Mouse (Mus musculus) liver, adult 2 months (tissue): ENCODE results near the gene Tbx15. TPM values are rescaled to one million over a fixed set of nuclear protein-coding genes. Genes with fewer than 3 reads are reported as not detected.

ENCODE experiments used
- DNase-seq: peaks from one replicate; pipeline ENCODE4 v3.0.0-alpha.2; 2011; ENCODE audit warnings: low read depth, low spot score; ENCODE audit errors: extremely low read depth
- H3K27ac ChIP-seq: fragments of 200-500 bp; replicated peaks from 2 replicates; pipeline ENCODE4 v1.5.1; 2012; ENCODE audit warnings: low read depth, mild to moderate bottlenecking, control low read depth, inconsistent platforms, low read length; ENCODE audit not compliant: insufficient read depth
- H3K27me3 ChIP-seq: fragments of 200-500 bp; 2 replicates; pipeline ENCODE4 v1.6.1; 2012; ENCODE audit warnings: mild to moderate bottlenecking, moderate library complexity, low read length, inconsistent platforms; ENCODE audit not compliant: control insufficient read depth, insufficient read depth
- H3K36me3 ChIP-seq: fragments of 200-500 bp; 2 replicates; pipeline ENCODE4 v1.6.1; 2012; ENCODE audit warnings: low read length, inconsistent platforms; ENCODE audit not compliant: control insufficient read depth, insufficient read depth
- H3K4me1 ChIP-seq: fragments of 200-500 bp; 2 replicates; pipeline ENCODE4 v1.6.1; 2011; ENCODE audit warnings: low read length; ENCODE audit not compliant: control insufficient read depth, insufficient read depth
- H3K4me3 ChIP-seq: fragments of 200-500 bp; 2 replicates; pipeline ENCODE4 v1.5.1; 2011; ENCODE audit warnings: low read depth, mild to moderate bottlenecking, control low read depth, low read length, moderate library complexity; ENCODE audit not compliant: insufficient read depth
- H3K79me2 ChIP-seq: fragments of 200-500 bp; 2 replicates; pipeline ENCODE4 v1.6.1; 2012; ENCODE audit warnings: inconsistent platforms, mild to moderate bottlenecking, low read length, moderate library complexity; ENCODE audit not compliant: control insufficient read depth, insufficient read depth
- H3K9ac ChIP-seq: fragments of 200-500 bp; 2 replicates; pipeline ENCODE4 v1.6.1; 2012; ENCODE audit warnings: low read depth, mild to moderate bottlenecking, control low read depth, inconsistent platforms, low read length
- CTCF ChIP-seq: fragments of 200-500 bp; IDR thresholded peaks from 2 replicates; pipeline ENCODE4 v1.5.1; 2011; ENCODE audit warnings: low read depth, low read length, control low read depth
- POLR2A ChIP-seq: fragments of 200-500 bp; IDR thresholded peaks from 2 replicates; pipeline ENCODE4 v1.6.1; 2011; ENCODE audit warnings: low read length, control low read depth; ENCODE audit not compliant: insufficient read depth; ENCODE audit errors: extremely low read depth
- WGBS: fragments of 180-500 bp; shearing (Covaris S2); methylation state at CpG from one replicate; pipeline ENCODE4 v1.1.7; 2018; 5-methylcytosine and 5-hydroxymethylcytosine counted together
- polyA plus RNA-seq: library from polyadenylated mRNA; depleted of rRNA; stranded (reverse); fragments of >200 nt; gene quantifications from 2 replicates; pipeline ENCODE4 v1.2.3, GENCODE M21; 2012
- total RNA-seq: library from RNA; depleted of rRNA; stranded (reverse); fragments of >200 nt; gene quantifications from 2 replicates; pipeline ENCODE4 v1.2.3, GENCODE M21; 2014

Tbx15 gene
- total and polyA plus RNA-seq, 2 experiments: 0.04 to 0.09 TPM

DNA sequence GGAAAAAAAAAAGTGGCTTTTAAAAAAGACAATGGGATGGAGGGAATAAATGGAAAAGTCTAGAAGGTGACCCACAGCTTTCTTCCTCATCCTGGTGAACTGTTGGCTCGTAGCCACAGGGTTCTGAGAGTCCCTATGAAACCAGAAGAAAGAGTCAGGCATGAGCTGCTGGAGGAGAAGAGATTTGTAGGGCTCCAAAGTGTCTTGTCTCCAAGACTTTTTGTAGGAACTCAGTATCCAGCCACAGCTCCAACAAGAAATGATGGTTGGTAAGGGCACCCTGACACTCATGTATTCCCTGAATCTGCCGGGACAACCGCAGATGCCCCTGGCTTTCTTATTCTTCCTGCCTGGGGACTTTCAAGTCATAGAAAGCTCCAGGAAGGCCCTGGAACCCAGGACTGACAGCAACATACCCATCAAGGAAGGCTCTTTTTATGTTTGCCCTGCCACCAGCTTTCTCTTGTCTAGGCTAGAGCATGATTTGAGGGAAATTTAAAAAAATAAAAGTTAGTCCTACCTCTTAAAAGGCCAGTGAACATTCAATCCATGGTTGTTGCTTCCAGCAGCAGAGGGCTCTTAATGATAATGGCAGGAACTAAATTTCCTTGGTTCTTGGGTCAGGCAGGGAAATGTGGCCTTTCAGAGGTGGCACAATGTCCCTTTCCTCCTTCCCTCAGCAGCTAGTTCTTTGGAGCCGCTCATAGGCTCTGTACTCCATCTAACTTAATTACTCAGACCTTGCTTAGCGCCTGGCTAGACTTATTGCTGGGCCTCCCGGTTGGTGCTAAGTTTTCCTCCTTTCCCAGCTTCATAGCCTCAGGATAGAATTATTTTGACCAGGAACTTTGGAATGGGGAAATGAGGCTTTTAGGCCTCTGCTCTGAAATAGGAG is 11.3 kb downstream of the Tbx15 start:
- Histone ChIP-seq H3K27ac (no peak overlapping the region), H3K27me3 (peaks cover 51% of the 10 kb centered on the region), H3K4me1 (0 out of 2 replicates have a peak, but pooled peaks cover 3% of the 10 kb centered on the region), H3K4me3 (no peak overlapping the region), H3K79me2 (no peaks in the 10 kb centered on the region), H3K36me3 (no peaks in the 10 kb centered on the region), H3K9ac (no peak overlapping the region)
- no peak for TF ChIP-seq CTCF
- no peak for TF ChIP-seq POLR2A
- DNase-seq: no peak
- WGBS: 24% methylated on average over 6 of the region's 6 CpGs

DNA sequence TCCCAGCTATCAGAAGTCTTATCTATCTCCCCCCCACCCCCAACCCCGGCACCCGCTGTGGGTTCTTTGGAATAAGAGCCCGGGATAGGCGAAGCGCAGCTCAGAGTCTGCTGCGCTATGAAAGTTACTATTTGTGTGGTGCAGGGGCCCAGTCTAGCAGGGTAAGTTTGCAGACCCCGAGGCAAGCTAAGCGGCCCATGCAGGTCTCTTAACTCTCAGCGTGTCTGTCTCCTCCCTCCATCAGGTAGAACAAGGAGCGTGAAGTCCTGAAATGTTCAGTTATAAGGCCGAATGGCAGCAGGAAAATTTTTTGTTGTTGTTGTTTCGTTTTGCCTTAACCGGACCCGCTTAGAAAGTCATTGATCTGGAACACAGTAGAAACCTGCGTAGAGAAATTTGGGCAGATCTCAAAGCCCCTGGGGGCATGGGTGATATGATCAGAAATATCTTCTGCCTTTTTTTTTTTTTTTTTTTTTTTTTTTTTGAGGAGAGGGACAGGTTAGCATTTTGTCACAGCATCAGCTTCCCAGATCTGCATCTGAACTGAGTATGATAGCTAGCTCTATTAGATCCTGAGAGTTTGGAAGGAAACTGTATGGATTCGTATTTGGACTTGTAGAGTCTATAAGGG is 12.4 kb downstream of the Tbx15 start:
- TF ChIP-seq POLR2A (no peak), CTCF (no peak)
- WGBS: 8% methylated on average over 16 of the region's 16 CpGs
- DNase-seq: no peak

DNA sequence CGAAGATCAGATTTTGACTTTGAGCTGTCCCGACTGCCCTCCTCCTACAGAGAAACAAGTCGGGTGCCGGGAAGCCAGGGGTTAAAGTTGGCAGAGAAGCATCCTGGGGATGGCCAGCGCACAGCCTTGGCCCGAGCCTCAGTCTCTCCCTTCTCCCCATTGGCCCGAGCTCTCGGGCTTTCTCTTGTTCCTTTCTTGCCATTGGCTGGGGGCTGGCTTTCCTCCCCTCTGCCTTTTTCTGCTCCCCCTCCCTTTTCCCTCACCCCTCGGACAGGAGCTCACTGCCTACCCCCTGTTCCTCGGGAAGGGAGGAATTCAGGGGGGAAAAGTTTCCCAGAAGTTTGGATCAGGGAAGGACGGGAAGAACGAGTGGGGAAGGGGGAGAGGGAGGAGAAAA is 12.9 kb downstream of the Tbx15 start:
- TF ChIP-seq POLR2A (no peak), CTCF (no peak)
- H3K27ac ChIP-seq: no peak overlapping the region
- H3K4me3 ChIP-seq: no peak overlapping the region
- no peaks in the 10 kb centered on the region for H3K36me3 ChIP-seq
- no peak for DNase-seq
- H3K9ac ChIP-seq: no peak overlapping the region
- no peaks in the 10 kb centered on the region for H3K79me2 ChIP-seq
- H3K27me3 ChIP-seq: peaks cover 59% of the 10 kb centered on the region
- WGBS: 6% methylated on average over 12 of the region's 12 CpGs
- 0 out of 2 replicates have a peak, but pooled peaks cover 3% of the 10 kb centered on the region for H3K4me1 ChIP-seq

More for the DNA sequence above, 12.4 kb downstream of the Tbx15 start:
- Histone ChIP-seq H3K9ac (no peak overlapping the region), H3K27ac (no peak overlapping the region), H3K4me3 (no peak overlapping the region), H3K79me2 (no peaks in the 10 kb centered on the region), H3K27me3 (peaks cover 57% of the 10 kb centered on the region), H3K4me1 (0 out of 2 replicates have a peak, but pooled peaks cover 3% of the 10 kb centered on the region), H3K36me3 (no peaks in the 10 kb centered on the region)

DNA sequence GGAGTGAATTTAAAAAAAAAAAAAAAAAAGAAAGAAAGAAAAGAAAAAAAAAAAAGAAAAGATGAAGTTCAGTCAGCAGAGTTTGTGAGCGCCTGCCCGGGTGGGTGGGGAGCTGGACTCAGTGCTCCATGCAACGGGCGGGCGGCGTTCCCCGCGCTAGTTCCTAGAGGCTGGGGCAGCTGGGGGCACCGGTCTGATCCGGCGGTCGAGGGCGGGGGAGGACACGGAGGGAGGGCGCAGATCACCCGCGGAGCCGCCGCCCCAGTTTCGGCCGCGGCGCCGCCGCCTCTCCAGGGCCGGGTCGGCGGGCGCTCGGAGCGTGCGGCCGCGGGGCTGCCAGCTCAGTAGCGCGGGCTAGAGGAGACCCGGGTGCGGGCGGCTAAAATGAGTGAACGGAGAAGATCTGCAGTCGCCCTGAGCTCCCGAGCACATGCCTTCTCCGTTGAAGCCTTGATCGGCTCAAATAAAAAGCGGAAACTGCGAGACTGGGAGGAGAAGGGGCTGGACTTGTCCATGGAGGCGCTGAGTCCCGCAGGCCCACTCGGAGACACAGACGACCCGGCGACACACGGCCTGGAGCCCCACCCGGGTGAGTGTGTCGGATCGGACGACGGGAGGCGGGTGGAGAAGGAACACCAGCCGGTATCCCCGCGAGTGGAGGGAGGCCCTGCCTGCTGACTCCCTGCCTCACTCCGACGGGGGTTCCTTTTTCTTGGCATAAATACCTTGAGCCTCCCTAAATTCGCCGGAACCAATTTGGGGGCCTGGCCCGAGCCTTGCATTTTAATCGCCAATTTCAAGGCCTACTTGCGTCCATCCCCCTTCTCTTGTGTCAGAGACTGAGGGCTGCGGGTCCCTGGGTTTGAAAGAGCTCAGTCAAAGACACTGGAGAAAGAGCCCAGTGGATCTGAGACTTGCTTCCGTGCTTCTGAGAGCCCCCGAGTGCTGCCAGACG is 13.6 kb downstream of the Tbx15 start:
- H3K79me2 ChIP-seq: no peaks in the 10 kb centered on the region
- H3K36me3 ChIP-seq: no peaks in the 10 kb centered on the region
- DNase-seq: no peak
- peaks cover 54% of the 10 kb centered on the region for H3K27me3 ChIP-seq
- no peak overlapping the region for H3K9ac ChIP-seq
- WGBS: 2% methylated on average over 73 of the region's 73 CpGs
- H3K4me3 ChIP-seq: peak overlapping the region; percentile 43; the same call in 1 of the 2 replicates
- H3K27ac ChIP-seq: no peak overlapping the region
- 0 out of 2 replicates have a peak, but pooled peaks cover 3% of the 10 kb centered on the region for H3K4me1 ChIP-seq
- TF ChIP-seq CTCF (no peak), POLR2A (no peak)

DNA sequence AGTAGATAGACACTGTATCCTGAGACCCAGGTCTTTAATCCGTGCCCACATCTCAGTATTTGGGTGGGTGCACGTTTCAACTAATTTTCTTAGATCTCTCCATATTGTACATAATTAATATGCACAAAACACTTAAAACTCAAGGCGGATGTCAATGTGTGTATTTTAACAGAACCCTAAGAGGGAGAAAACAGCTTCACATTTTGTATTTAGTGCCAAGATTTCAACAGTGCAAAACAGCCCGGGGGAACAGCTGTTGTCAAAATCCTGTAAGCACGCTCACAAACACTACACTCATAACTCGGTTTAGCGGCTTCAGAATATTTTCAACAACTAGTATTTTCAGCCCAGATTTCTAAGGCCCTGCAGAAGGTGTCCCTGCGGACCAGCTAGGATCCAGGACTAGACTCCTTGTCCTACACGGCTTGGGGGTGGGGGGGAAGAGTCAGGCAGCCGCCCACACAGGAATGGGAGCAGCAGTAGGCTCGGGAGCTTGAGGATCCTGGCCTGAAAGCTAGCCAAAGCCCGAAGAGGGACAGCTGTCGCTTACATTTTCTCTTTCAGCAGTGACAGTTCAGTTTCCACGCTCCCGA is 14.5 kb downstream of the Tbx15 start:
- WGBS: 7% methylated on average over 15 of the region's 15 CpGs
- H3K27me3 ChIP-seq: peaks cover 54% of the 10 kb centered on the region

More for the DNA sequence above, 14.5 kb downstream of the Tbx15 start:
- TF ChIP-seq POLR2A (no peak), CTCF (no peak)
- Histone ChIP-seq H3K27ac (no peak overlapping the region), H3K4me1 (0 out of 2 replicates have a peak, but pooled peaks cover 3% of the 10 kb centered on the region), H3K9ac (no peak overlapping the region), H3K4me3 (no peak overlapping the region), H3K79me2 (no peaks in the 10 kb centered on the region), H3K36me3 (no peaks in the 10 kb centered on the region)
- DNase-seq: peak; percentile 12
